Mouse (Mus musculus) heart, postnatal 0 days (tissue): ENCODE measurements around the gene Sf3b2.

Source experiments
- CTCF ChIP-seq: IDR thresholded peaks from 2 replicates; pipeline ENCODE4 v1.5.1; 2016; ENCODE audit warnings: antibody characterized with exemption, control low read depth, low read depth
- EP300 ChIP-seq: IDR thresholded peaks from 2 replicates; pipeline ENCODE4 v1.6.1; 2016; ENCODE audit warnings: antibody characterized with exemption, low read depth

GRCm38 (mm10) chr19:5276531-5276930, 18.7 kb downstream of the Sf3b2 start:
- TF ChIP-seq CTCF (no peak), EP300 (no peak)
